Mouse (Mus musculus) forebrain, embryonic 14.5 days (tissue): ENCODE measurements at regions not wholly inside any gene's neighbourhood (a gene's known extent, or its start where the extent isn't known, plus 50 kb on each side); places are given as distances from the start of the nearest gene placed in this dataset.

Experiments
- ATAC-seq: fragments of 200-750 bp; cut with Nextera tagmentation; 2 replicates; pipeline ENCODE4 v1.8.0; 2017; ENCODE audit warnings: mild to moderate bottlenecking, moderate library complexity
- DNase-seq: peaks from one replicate; pipeline ENCODE4 v3.0.0-alpha.2; 2015; ENCODE audit warnings: low spot score
- H3K27ac ChIP-seq: fragments of 300-500 bp; sonication (generic); 2 replicates; pipeline ENCODE4 v1.5.1; 2014; ENCODE audit warnings: low read depth, mild to moderate bottlenecking, control low read depth, low read length, moderate library complexity
- H3K27me3 ChIP-seq: fragments of 300-500 bp; sonication (generic); replicated peaks from 2 replicates; pipeline ENCODE4 v1.6.1; 2014; ENCODE audit warnings: low read length, control low read depth, mixed read lengths; ENCODE audit not compliant: control insufficient read depth, insufficient read depth
- H3K36me3 ChIP-seq: fragments of 300-500 bp; sonication (generic); 2 replicates; pipeline ENCODE4 v1.6.1; 2014; ENCODE audit warnings: low read length, control low read depth; ENCODE audit not compliant: control insufficient read depth, insufficient read depth
- H3K4me1 ChIP-seq: fragments of 300-500 bp; sonication (generic); 2 replicates; pipeline ENCODE4 v1.6.1; 2014; ENCODE audit warnings: antibody characterized with exemption, low read length, control low read depth; ENCODE audit not compliant: control insufficient read depth, insufficient read depth
- H3K4me2 ChIP-seq: fragments of 300-500 bp; sonication (generic); 2 replicates; pipeline ENCODE4 v1.6.1; 2014; ENCODE audit warnings: mild to moderate bottlenecking, control low read depth, low read length
- H3K4me3 ChIP-seq: fragments of 300-500 bp; sonication (generic); 2 replicates; pipeline ENCODE4 v1.5.1; 2014; ENCODE audit warnings: low read depth, low read length, control low read depth
- H3K9ac ChIP-seq: fragments of 300-500 bp; sonication (generic); 2 replicates; pipeline ENCODE4 v1.6.1; 2014; ENCODE audit warnings: mild to moderate bottlenecking, low read length, control low read depth, moderate library complexity
- H3K9me3 ChIP-seq: fragments of 300-500 bp; sonication (generic); replicated peaks from 2 replicates; pipeline ENCODE4 v1.6.1; 2016; ENCODE audit warnings: low read length, control low read depth, mixed read lengths; ENCODE audit not compliant: control insufficient read depth
- WGBS: fragments of 180-500 bp; shearing (Covaris S2); extraction: QIAGEN DNeasy Blood & Tissue Kit; methylation state at CpG from one replicate; pipeline ENCODE4 v1.1.7; 2014; 5-methylcytosine and 5-hydroxymethylcytosine counted together

DNA sequence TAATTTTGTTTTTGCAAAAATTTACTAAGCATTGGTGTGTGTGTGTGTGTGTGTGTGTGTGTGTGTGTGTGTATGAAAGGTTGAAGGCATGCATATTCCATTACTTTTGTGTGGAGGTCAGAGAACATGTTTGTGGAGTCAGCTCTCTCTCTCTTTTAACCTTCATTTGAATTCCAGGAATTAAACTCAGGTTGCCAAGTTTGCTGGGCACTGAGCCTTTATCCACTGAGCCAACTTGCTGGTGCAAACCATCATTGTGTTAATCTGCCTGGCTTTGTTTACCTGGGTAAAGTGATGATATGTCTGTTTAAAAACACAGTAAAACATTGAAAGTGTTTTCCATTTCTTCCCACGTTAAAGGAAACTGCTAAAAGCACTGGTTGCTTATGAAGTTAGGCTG, 154.7 kb upstream of the Kcnq5 start:
- H3K36me3 ChIP-seq = no peaks in the 10 kb centered on the region
- ATAC-seq = no peak

DNA sequence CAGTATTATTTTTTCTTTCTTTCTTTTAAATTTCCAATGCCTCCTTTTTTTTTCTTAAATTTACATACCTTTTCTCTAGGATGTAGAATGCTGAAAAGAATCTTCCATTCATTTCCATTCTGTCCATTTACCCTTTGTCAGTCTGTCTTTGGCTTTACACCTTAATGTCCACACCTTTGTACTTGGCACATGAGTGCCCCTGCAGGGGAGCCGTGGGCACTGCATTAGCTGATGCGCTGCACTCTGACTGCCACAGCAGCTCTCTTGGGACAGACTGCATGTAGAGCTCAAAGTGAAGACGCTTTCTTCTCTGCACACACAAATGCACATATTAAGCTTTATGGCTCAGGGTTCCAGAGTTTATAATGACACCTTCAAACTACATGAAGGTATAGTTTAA, 143.8 kb upstream of the Kcnq5 start:
- ATAC-seq = no peak
- H3K4me1 ChIP-seq = no peaks in the 10 kb centered on the region
- H3K4me3 ChIP-seq = no peak overlapping the region
- no peaks in the 10 kb centered on the region for H3K27me3 ChIP-seq
- H3K9ac ChIP-seq = no peak overlapping the region
- H3K27ac ChIP-seq = no peak overlapping the region
- DNase-seq = peak; percentile 7
- no peak overlapping the region for H3K4me2 ChIP-seq
- 55% methylated on average over 3 of the region's 3 CpGs for WGBS
- no peaks in the 10 kb centered on the region for H3K9me3 ChIP-seq
- no peaks in the 10 kb centered on the region for H3K36me3 ChIP-seq

More for the DNA sequence above, 154.7 kb upstream of the Kcnq5 start:
- no peak overlapping the region for H3K9ac ChIP-seq
- 79% methylated on average over 1 of the region's 1 CpGs for WGBS
- no peak overlapping the region for H3K4me3 ChIP-seq
- no peaks in the 10 kb centered on the region for H3K4me1 ChIP-seq
- H3K9me3 ChIP-seq = no peaks in the 10 kb centered on the region
- H3K4me2 ChIP-seq = no peak overlapping the region
- no peak overlapping the region for H3K27ac ChIP-seq
- no peaks in the 10 kb centered on the region for H3K27me3 ChIP-seq
- DNase-seq = no peak

GRCm38 (mm10) chr1:22071405-22072117, 109.8 kb upstream of the Kcnq5 start:
- Histone ChIP-seq H3K4me3 (no peak overlapping the region), H3K27ac (no peak overlapping the region), H3K9ac (no peak overlapping the region), H3K4me1 (0 out of 2 replicates have a peak, but pooled peaks cover 3% of the 10 kb centered on the region), H3K36me3 (no peaks in the 10 kb centered on the region), H3K9me3 (no peaks in the 10 kb centered on the region), H3K4me2 (no peak overlapping the region), H3K27me3 (no peaks in the 10 kb centered on the region)
- 81% methylated on average over 4 of the region's 4 CpGs for WGBS
- DNase-seq (no peak), ATAC-seq (no peak)

DNA sequence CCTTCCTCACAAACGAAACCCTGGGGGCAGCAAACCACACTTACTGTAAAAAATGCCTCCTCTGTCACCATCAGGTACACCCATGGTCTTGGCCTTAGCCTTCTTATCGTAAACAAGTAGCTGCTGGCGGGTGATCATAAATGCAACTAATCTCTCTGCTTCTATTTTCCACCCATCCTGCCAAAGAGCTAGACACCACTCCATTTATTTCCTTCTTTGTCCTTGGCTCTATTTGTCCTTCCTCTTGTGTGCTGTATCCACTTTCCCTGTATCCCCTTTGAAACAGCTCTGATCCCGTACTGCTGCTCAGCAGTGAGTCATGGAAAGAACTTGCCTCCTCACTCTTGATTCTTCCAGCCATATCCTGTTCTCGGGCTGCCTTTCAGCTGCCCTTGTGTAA, 108.3 kb upstream of the Kcnq5 start:
- ATAC-seq = peak; percentile 52; the same call in 1 of the 2 replicates
- Histone ChIP-seq H3K4me1 (0 out of 2 replicates have a peak, but pooled peaks cover 3% of the 10 kb centered on the region), H3K9me3 (no peaks in the 10 kb centered on the region), H3K27ac (no peak overlapping the region), H3K4me3 (no peak overlapping the region), H3K4me2 (no peak overlapping the region), H3K9ac (no peak overlapping the region), H3K36me3 (no peaks in the 10 kb centered on the region), H3K27me3 (no peaks in the 10 kb centered on the region)
- WGBS = 52% methylated on average over 5 of the region's 5 CpGs
- no peak for DNase-seq
